Mouse (Mus musculus) intestine, embryonic 15.5 days (tissue): ENCODE data around the gene Zc3h12b. TPM values are rescaled to one million over a fixed set of nuclear protein-coding genes. Genes with fewer than 3 reads are reported as not detected.
"Not testable (repeated sequence)": the region's sequence is repeated elsewhere in the genome, so short reads cannot be mapped to it uniquely, and the experiment has no call there.

Experiments used
- ATAC-seq: fragments of 200-750 bp; cut with Nextera tagmentation; 2 replicates; pipeline ENCODE4 v1.8.0; 2017; ENCODE audit warnings: moderate TSS enrichment, moderate library complexity
- H3K27ac ChIP-seq: fragments of 300-500 bp; sonication (generic); 2 replicates; pipeline ENCODE4 v1.5.1; 2015; ENCODE audit warnings: mild to moderate bottlenecking, inconsistent platforms
- H3K27me3 ChIP-seq: fragments of 300-500 bp; sonication (generic); replicated peaks from 2 replicates; pipeline ENCODE4 v1.6.1; 2015; ENCODE audit warnings: inconsistent platforms
- H3K36me3 ChIP-seq: fragments of 300-500 bp; sonication (generic); 2 replicates; pipeline ENCODE4 v1.6.1; 2015; ENCODE audit warnings: inconsistent platforms
- H3K4me1 ChIP-seq: fragments of 300-500 bp; sonication (generic); replicated peaks from 2 replicates; pipeline ENCODE4 v1.6.1; 2015; ENCODE audit warnings: inconsistent platforms
- H3K4me2 ChIP-seq: fragments of 300-500 bp; sonication (generic); replicated peaks from 2 replicates; pipeline ENCODE4 v1.6.1; 2015; ENCODE audit warnings: mild to moderate bottlenecking, inconsistent platforms
- H3K4me3 ChIP-seq: fragments of 300-500 bp; sonication (generic); replicated peaks from 2 replicates; pipeline ENCODE4 v1.5.1; 2015; ENCODE audit warnings: inconsistent platforms
- H3K9ac ChIP-seq: fragments of 300-500 bp; sonication (generic); 2 replicates; pipeline ENCODE4 v1.6.1; 2015; ENCODE audit warnings: inconsistent platforms
- H3K9me3 ChIP-seq: fragments of 300-500 bp; sonication (generic); 2 replicates; pipeline ENCODE4 v1.6.1; 2016; ENCODE audit warnings: inconsistent platforms
- WGBS: fragments of 180-500 bp; shearing (Covaris S2); methylation state at CpG from one replicate; pipeline ENCODE4 v1.1.7; 2015; 5-methylcytosine and 5-hydroxymethylcytosine counted together
- polyA plus RNA-seq: library from polyadenylated mRNA; unstranded; fragments of >200 nt; fragmentation: Nextera tagmentation; extraction: Ambion mirVana; gene quantifications from 2 replicates; pipeline ENCODE4 v1.2.1, GENCODE M21; 2015

Zc3h12b gene
- polyA plus RNA-seq, 1 experiment from 2014 or later = 2.1 TPM

- 22% methylated on average over 42 of the region's 42 CpGs for WGBS
- Histone ChIP-seq H3K27ac (0 out of 2 replicates have a peak within 1 kb of the TSS, but pooled peaks have one; percentile 23), H3K36me3 (no peaks in the 10 kb centered on the region)
These were observed 245.2 kb downstream of the Zc3h12b start, which contains the start of gene Las1l for GRCm38 (mm10) chrX:95956497-95957293. Las1l (minus strand) TSS chrX:95956962.

GRCm38 (mm10) chrX:95957461-95957860 lies 246.0 kb downstream of the Zc3h12b start:
- not testable (repeated sequence) for H3K27me3 ChIP-seq, H3K4me1 ChIP-seq, H3K9me3 ChIP-seq, H3K36me3 ChIP-seq, H3K9ac ChIP-seq, H3K27ac ChIP-seq
- WGBS = 41% methylated on average over 11 of the region's 11 CpGs
- Histone ChIP-seq H3K4me2 (peak overlapping the region; percentile 51), H3K4me3 (peak overlapping the region; percentile 57)
- peak; percentile 23; the same call in 1 of the 2 replicates for ATAC-seq

More at GRCm38 (mm10) chrX:95956497-95957293, 245.2 kb downstream of the Zc3h12b start, which contains the start of gene Las1l:
- Histone ChIP-seq H3K4me1 (no peaks in the 10 kb centered on the region), H3K9me3 (no peaks in the 10 kb centered on the region), H3K4me3 (peak within 1 kb of the TSS; percentile 57), H3K9ac (peak within 1 kb of the TSS; percentile 60), H3K4me2 (peak within 1 kb of the TSS; percentile 54), H3K27me3 (no peaks in the 10 kb centered on the region)
- ATAC-seq = peak; percentile 100

- Histone ChIP-seq H3K9me3 (no peaks in the 10 kb centered on the region), H3K36me3 (no peaks in the 10 kb centered on the region), H3K4me1 (no peaks in the 10 kb centered on the region), H3K9ac (no peak overlapping the region), H3K4me2 (no peak overlapping the region), H3K4me3 (no peak overlapping the region), H3K27me3 (no peaks in the 10 kb centered on the region), H3K27ac (no peak overlapping the region)
- WGBS = 74% methylated on average over 2 of the region's 2 CpGs
- no peak for ATAC-seq
These were observed 251.9 kb downstream of the Zc3h12b start for GRCm38 (mm10) chrX:95963366-95963765.

GRCm38 (mm10) chrX:95965036-95965435 lies 253.6 kb downstream of the Zc3h12b start:
- H3K9me3 ChIP-seq = no peaks in the 10 kb centered on the region
- WGBS = 65% methylated on average over 6 of the region's 6 CpGs
- no peak overlapping the region for H3K27ac ChIP-seq
- H3K27me3 ChIP-seq = no peaks in the 10 kb centered on the region
- H3K4me2 ChIP-seq = no peak overlapping the region
- H3K9ac ChIP-seq = no peak overlapping the region
- H3K4me1 ChIP-seq = no peaks in the 10 kb centered on the region
- no peak overlapping the region for H3K4me3 ChIP-seq
- H3K36me3 ChIP-seq = no peaks in the 10 kb centered on the region
- no peak for ATAC-seq

- no peaks in the 10 kb centered on the region for H3K9me3 ChIP-seq
- H3K36me3 ChIP-seq = no peaks in the 10 kb centered on the region
- peak overlapping the region; percentile 66 for H3K27ac ChIP-seq
- peak overlapping the region; percentile 39 for H3K4me3 ChIP-seq
- no peaks in the 10 kb centered on the region for H3K27me3 ChIP-seq
- peak; percentile 77 for ATAC-seq
- H3K9ac ChIP-seq = peak overlapping the region; percentile 32; the same call in 1 of the 2 replicates
- no peaks in the 10 kb centered on the region for H3K4me1 ChIP-seq
- peak overlapping the region; percentile 68 for H3K4me2 ChIP-seq
- WGBS = 19% methylated on average over 26 of the region's 28 CpGs
These were observed 256.5 kb downstream of the Zc3h12b start for GRCm38 (mm10) chrX:95967847-95968593.

- H3K36me3 ChIP-seq = no peaks in the 10 kb centered on the region
- peak; percentile 90 for ATAC-seq
- H3K4me1 ChIP-seq = no peaks in the 10 kb centered on the region
- H3K27ac ChIP-seq = peak overlapping the region; percentile 66
- WGBS = 30% methylated on average over 6 of the region's 6 CpGs
- peak overlapping the region; percentile 39 for H3K4me3 ChIP-seq
- no peaks in the 10 kb centered on the region for H3K9me3 ChIP-seq
- H3K27me3 ChIP-seq = no peaks in the 10 kb centered on the region
- H3K4me2 ChIP-seq = peak overlapping the region; percentile 68
- H3K9ac ChIP-seq = peak overlapping the region; percentile 32; the same call in 1 of the 2 replicates
These were observed 257.1 kb downstream of the Zc3h12b start for GRCm38 (mm10) chrX:95968594-95968965.

GRCm38 (mm10) chrX:95969116-95969515 lies 257.6 kb downstream of the Zc3h12b start:
- Histone ChIP-seq H3K36me3 (no peaks in the 10 kb centered on the region), H3K4me1 (no peaks in the 10 kb centered on the region), H3K4me3 (no peak overlapping the region), H3K9ac (no peak overlapping the region), H3K27ac (no peak overlapping the region), H3K27me3 (no peaks in the 10 kb centered on the region), H3K4me2 (no peak overlapping the region), H3K9me3 (no peaks in the 10 kb centered on the region)
- 61% methylated on average over 6 of the region's 6 CpGs for WGBS
- ATAC-seq = peak; percentile 1; the same call in 1 of the 2 replicates

- no peaks in the 10 kb centered on the region for H3K36me3 ChIP-seq
- no peaks in the 10 kb centered on the region for H3K27me3 ChIP-seq
- no peaks in the 10 kb centered on the region for H3K9me3 ChIP-seq
- no peak overlapping the region for H3K27ac ChIP-seq
- 92% methylated on average over 9 of the region's 9 CpGs for WGBS
- ATAC-seq = peak; percentile 65
- H3K4me1 ChIP-seq = no peaks in the 10 kb centered on the region
- no peak overlapping the region for H3K4me3 ChIP-seq
- no peak overlapping the region for H3K4me2 ChIP-seq
- H3K9ac ChIP-seq = no peak overlapping the region
These were observed 258.5 kb downstream of the Zc3h12b start for GRCm38 (mm10) chrX:95969936-95970335.

Other genes with a start within 250 kb of the Zc3h12b start
- gene Asb12, start 153.7 kb upstream of the Zc3h12b start, polyA plus RNA-seq = 0.23 TPM in 1 of 2 replicates, not detected in the other
- gene Pfn5, start 153.6 kb upstream of the Zc3h12b start, polyA plus RNA-seq = not detected in 2 replicates
- gene Zc4h2, start 53.2 kb upstream of the Zc3h12b start, polyA plus RNA-seq = 14.6 and 16.9 TPM in 2 replicates
- gene Las1l, start 245.3 kb downstream of the Zc3h12b start, polyA plus RNA-seq = 60.0 and 68.2 TPM in 2 replicates